Mouse (Mus musculus): Measurements from ENCODE around the gene Gvin1.
"Not testable (repeated sequence)": the region's sequence is repeated elsewhere in the genome, so short reads cannot be mapped to it uniquely, and the experiment has no call there.

Gvin1 gene

DNA sequence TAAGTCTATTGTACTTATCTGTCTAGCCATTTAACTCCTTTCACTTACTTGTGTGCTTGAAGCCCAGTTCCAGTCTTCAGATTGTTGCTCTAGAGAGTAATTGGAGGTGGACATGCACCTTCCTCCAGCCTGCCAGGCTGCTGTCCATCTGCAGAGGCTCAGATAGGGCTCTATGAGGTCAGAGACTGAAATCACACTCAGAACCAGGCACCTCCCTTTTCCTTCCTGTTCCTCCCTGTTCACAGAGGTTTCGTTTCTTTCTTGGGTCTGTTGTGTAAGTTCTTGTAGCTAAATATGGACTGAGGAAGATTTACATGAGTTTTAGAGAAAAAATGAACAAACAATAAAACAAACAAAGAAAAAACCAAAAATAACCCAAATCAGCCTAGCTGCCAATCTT lies at the start of gene Gvin1:
TSS of gene Gvin1 (minus strand) at position 150 of the 400 bp plus-strand sequence.
- DNase-seq: not testable (repeated sequence)

DNA sequence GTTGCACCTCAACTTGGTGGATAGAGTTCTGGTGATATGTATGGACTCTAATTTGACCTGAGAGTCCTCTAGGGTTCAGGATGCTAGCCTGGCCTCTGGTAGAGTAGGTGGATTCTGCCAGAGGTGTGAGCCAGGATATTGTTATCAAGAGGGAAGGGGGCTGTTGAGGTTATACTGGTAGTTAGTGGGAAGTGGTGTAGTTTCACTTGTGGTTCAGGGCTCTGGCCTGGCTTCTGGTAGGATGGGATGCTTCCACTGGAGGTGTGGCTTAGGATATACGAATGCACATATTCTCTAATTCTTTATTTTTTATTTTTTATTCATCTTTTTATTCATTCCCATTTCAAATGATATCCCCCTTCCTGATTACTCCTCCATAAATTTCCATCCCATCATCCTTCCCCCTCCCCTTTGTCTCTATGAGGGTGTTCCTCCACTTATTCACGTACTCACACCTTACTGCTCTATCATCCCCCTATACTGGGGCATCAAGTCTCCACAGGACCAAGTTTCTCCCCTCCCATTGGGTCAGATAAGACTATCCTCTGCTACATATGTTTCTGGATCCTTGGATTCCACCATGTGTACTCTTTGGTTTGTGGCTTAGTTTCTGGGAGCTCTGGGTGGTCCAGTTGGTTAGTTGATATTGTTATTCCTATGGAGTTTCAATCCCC lies 36.9 kb upstream of the Gvin1 start:
- DNase-seq: no peak

DNA sequence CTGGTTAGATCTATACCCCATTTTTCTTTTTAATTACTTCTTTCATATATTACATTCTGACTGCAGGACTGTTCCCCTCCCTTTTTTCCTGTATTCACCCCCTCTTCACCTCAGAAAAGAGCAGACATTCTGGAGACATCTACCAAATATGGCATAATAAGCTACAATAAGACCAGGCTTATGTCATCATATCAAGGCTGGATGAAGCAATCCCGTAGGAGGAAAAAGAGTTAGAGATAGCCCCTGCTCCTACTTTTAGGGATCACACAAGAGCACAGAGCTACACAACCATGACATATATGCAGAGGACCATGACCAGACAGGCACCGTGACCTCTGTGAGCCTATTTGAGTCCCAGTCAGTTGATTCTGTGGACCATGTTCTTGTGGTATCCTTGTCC lies 33.8 kb upstream of the Gvin1 start:
- DNase-seq: no peak

DNA sequence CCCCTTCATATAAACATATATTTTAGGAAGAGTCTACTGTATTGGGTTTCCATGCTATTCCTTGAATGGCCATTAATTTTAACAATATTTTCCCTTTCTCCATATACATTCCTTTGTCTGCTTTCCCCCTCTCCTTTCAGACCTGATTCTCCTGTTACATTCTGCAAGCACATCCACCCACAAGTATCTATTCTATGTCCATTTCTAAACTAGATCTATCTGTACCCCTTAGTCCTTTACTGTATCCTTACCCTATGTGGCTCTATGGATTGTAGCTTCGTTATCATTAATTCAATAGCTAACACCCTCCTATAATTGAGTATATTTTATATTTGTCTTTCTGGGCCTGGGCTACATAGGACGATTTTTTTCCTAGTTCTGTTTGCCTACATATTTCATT lies 33.1 kb upstream of the Gvin1 start:
- DNase-seq: no peak

DNA sequence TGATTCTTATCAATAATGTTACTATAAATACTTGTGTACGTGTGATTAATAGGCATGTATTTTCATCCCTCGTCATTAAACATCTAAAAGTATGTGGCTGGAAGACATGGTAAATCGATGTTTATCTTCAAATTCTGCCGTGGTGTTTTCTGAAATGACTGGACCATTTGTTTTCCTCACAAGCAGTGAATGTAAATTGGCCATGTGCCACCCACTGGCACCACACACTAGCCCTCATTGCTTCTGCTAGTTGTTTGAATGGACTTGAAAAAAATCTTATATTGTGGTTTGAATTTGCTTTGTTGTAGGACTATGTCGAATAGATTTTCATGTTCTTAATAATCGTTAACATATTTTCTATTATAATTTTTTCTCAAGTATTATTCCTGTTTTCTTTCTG lies 30.5 kb upstream of the Gvin1 start:
- no peak for DNase-seq

DNA sequence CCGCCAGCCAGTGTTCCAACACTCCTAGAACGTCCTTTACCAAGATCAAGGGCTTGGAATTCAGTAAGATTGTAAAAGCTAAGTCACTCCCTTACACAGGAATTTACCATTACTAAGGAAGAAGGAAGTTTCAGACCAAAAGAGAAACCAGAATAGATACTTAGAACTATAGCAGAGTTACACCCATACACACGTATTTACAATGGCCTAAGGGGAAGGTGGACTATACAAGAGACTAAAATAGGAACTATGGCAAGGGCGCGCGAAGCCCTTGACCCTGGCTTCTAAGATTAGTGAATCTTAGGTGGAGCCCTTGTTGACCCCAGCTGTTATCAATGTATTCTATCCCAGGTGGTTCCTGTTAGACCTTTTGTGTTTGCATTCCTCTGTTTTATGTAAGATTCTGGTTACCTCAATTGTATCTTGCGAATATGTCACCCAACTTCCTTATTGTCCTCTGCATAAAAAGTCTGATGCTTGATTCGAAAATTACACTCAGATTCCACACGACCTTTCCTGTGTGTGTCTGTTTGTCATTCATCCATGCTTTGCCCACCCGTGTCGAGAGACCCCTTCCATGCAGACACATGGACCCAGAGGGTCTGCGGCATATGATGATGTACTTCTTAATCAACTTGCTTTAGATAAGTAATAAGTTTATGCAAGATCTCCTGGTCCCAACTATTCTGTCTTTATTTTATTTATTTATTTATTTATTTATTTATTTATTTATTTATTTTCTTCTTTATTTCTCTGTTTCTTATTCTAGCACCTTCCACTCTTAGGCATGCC lies 25.6 kb upstream of the Gvin1 start:
- not testable (repeated sequence) for DNase-seq

DNA sequence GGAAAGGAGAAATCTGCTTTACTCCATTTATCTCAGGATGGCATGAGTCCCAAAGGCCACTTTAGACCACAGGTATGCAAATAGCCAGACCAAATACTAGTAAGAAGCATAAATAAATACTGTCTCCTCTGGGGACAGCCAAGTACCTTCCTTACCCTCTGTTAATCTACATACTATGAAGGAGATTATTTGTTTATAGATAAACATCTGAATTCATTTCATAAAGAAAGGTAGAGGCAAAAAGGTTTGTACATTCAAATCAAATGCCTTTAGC lies 22.0 kb upstream of the Gvin1 start:
- DNase-seq: no peak

DNA sequence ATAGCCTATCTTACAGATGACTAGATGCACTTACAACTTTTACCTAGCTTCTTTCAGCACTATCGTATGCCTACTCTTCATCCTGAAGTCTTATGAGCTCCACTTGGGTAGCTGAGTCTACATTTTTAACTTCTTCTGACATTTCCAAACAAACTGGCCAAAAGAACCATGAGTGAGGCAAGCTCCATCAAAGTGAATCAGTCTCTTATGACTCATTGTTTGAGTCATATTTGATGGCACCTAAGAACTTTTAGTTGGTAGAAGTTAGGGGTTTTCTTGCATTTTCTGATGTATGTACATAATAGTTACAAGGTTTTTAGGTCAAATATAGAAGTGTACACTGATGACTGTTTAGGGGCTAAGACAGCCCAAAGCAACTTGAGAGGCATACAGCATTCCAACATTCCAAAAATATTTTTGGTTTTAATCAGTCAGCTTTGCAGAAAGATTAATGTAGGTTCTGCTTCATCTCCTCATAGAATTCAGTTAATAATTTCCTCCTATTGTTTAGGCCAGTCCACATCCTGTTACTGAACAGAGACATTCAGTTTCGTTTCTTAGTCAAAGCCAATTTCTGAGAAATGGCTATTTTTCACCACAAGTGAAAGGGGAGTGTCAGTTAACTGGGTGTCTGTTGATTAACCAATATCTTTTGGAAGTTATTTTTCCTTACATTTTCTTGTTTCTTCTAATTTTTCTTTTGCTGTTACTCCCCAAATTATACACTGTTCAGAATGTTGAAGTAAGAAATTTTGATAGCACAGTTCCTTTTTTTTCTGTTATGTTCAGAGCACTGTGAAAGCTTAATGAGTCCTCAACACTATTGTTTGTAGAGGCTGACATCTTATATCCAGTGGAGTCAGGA lies 21.4 kb upstream of the Gvin1 start:
- no peak for DNase-seq

DNA sequence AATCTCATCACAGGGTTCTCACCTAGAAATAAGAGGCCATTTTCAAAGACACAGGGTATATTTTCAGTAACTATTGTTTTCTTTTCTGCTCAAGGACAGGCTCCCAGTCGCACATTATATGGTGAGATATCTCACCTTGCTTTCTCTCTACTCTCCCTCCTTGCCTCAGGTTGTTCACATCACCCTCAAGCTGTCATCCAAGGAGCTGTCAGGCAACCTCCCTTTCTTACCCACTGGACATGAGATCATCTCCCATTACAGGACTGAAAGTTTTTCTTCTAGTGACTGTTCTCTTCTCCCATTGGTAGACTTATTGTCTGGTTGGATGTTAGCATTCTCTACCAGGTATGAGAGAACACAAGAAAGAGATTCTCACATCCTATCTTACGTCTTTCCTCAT lies 20.5 kb upstream of the Gvin1 start:
- DNase-seq: no peak

DNA sequence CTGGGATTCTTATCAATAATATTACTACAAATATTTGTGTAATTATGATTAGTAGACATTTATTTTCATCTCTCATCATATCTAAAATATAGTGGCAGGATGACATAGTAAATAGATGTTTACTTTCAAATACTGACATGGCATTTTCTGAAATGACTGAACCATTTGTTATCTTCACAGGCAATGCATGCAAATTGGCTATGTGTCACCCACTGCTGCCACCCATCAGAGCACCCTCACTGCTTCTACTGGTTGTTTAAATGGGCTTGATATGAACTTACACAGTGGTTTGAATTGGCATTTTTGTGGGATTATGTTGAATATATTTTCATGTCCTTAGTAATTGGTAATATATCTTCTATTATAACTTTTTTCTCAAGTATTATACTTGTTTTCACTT lies 784 bp upstream of the Gvin1 start:
- not testable (repeated sequence) for DNase-seq

DNA sequence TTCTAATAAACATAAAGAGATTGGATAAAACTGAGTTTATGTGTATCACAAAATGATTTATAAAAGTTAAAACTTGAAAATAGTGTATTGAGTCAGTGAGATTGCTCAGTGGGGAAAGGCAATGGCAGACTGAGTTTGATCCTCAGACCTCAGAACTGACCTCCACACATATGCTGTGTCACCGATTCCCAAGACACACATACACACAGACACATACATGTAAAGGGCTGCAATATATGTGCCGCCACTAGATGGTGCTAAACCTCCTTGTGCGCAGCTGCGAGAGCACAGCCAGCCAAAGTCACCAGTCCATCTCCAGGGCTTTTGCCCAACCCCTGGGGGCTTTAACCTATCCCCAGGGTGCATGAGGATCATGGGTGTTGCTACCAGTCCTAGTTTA lies 1.4 kb downstream of the Gvin1 start:
- DNase-seq: not testable (repeated sequence)

DNA sequence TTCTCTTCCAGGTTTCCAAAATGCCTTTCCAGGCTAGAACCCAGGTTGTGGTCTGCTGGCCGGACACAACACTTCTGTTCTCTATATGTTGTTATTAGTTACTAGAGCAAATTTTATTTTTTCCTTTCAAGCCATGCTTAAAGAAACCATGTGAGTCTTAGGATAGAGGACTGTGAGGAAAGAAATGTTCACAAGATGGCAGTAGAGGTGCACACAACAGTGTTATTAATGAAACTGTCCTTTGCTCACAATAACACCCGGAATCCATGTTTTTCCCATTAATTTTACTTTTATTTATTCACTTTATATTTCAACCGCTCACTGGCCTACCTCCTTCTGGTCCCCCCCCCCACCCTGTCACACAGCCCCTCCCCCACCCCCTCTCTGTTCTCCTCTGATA lies 8.5 kb downstream of the Gvin1 start:
- DNase-seq: not testable (repeated sequence)

DNA sequence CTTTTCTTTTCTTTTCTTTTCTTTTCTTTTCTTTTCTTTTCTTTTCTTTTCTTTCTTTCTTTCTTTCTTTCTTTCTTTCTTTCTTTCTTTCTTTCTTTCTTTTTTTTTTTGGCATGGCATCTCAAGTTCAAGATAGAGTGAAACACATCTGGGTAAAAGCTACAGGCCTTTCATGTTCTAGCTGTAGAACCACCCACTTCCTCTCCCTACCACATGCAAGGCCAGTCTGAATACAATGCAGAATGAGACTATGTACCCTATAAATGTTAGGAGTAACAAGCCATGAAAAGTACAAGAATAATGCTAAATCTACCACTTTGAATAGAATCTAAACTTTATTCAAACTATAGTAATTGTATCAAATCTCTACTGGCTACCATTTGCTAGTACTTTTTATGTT lies 38.1 kb downstream of the Gvin1 start:
- DNase-seq: not testable (repeated sequence)

DNA sequence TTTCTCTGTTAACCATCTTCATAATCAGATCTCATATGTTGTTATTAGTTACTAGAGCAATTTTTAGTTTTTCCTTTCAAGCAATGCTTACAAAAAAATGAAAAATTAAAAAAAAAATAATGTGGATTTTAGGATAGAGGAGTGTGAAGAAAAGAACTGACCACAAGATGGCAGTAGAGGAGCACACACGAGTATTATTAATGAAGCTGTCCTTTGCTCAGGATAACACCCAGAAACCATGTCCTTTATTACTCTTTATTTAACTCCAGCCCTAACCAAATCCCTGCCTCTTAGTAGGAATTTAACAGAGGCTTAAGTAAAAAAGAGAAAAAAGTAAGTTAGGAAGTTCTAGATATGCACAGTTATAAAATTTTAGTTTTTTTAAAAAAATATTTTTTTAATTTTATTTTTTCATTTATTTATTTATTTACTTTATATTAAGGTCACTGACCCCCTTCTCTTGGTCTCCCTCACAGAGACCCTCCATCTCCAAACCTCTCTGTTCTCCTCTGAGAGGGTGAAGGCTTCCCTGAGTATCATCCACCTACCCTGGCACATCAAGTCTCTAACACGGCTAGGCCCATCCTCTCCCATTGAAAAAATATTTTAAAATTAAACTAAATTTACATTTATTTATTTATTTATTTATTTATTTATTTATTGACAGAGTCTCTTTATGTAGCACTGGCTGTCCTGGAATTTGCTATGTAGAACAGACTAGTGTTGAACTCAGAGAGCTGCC lies 69.9 kb downstream of the Gvin1 start:
- DNase-seq: not testable (repeated sequence)

DNA sequence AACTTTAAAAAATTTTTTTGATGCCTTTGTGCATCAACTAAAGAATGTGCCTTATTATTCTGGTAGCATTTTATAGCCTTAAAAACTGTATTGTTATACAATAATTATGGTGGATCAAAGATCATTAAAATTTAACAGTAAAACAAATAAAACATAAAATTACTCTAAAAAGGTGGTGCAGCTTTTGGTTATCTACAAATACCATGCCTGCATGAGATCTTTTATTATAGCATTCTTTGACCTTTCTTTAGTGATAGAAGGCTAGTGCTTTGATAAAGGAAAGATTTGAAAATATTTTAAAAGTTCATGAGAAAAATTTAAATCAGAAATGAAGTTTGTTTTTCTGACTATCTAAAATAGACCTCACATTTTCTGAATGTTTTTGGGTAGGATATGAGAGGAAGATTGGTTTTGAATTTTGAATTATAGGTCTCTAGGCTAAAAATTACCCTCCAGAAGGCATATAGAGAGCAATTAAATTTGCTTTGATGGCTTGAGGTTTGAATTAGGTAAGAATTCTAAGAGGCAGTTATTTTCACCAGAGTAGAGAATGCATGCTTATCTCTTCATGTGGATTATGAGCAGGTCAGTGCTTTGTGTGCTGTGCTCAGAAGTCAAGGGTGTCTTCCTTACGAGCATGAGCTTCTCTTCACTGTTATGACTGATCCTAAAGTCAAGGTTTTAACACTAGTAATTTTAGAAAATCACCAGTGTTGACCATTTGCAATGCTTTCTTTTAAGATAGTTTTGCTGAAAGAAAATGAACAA lies 73.8 kb downstream of the Gvin1 start:
- DNase-seq: not testable (repeated sequence)

DNA sequence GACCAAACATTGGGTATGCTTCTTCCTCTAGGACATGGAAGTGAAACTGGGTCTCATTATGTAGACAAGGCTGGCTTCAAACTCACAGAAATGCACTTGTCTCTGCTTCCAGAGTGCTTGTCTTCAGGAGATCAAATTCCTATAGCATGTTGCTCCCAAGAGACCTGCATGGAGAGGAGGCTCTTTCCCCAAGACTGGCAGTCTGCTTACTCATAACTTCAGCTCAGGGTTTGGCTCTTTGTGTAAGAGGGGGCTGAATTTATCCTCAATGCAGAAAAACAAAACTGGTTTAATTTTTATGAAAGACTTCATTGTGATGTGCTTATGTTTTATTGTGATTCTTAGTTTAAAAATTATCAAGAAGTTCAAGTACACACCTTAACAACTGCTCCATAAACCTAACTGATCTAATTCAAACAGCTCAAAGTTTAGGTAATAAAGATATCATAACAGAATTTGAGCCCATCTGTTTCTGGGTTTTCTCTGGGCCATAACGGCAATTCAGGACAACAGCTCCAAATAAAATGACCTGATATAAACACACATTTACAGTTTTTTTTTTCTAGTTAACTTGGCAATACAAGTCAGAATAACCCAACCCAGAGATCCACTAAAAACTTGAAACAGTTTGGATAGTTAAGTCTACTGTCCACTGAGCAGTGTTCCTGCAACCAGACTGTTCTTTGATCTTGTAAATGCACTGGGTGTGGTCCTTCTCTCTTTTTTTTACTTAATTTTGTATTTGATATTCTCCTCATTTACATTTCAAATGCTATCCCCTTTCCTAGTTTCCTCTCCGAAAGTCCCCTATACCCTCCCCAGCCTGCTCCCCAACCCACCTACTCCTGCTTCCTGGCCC lies 97.8 kb downstream of the Gvin1 start:
- not testable (repeated sequence) for DNase-seq
